Mouse (Mus musculus): Measurements from ENCODE around the gene Hipk4.

DNA sequence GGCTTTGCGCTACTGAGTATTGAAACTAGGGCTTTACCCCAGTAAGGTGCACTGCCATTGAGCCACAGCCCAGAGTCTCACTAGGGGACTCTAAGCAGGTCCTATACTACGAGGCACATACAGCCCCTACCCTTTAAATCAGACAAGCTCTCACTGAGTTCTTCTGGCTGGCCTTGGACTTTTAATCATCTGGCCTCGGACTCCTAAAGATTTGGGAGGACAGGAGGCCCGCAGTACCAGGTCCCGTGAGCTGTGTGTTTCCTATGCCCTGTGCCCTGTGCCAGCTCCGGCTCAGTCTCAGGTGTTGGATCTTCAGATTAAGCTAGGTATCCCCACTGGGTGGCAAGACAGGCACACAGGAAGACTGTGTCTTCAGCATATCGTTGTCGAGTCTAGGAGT is 14.9 kb downstream of the Hipk4 start:
- TF ChIP-seq CTCF (conservative IDR thresholded peaks at IDR 0.05; ENCODE audit: insufficient read depth, insufficient read length, low read depth, low read length) (no peak), POLR2A (IDR thresholded peaks at IDR 0.05; ENCODE audit: low read depth, low read length) (no peak)
